Mouse (Mus musculus) cortical plate, adult 2 months (tissue): ENCODE data around the gene Dgcr2. TPM values are rescaled to one million over a fixed set of nuclear protein-coding genes. Genes with fewer than 3 reads are reported as not detected.
A peak's percentile ranks its signal among the peaks of the same experiment; 100 is the strongest.

Experiments used
- H3K27ac ChIP-seq: fragments of 200-500 bp; 2 replicates; pipeline ENCODE4 v1.5.1; 2012; ENCODE audit warnings: low read length, control low read depth, inconsistent platforms; ENCODE audit not compliant: insufficient read depth
- H3K4me1 ChIP-seq: fragments of 200-500 bp; 2 replicates; pipeline ENCODE4 v1.6.1; 2011; ENCODE audit warnings: low read length; ENCODE audit not compliant: control insufficient read depth, insufficient read depth
- H3K4me3 ChIP-seq: fragments of 200-500 bp; 2 replicates; pipeline ENCODE4 v1.5.1; 2011; ENCODE audit warnings: mild to moderate bottlenecking, low read length, control low read depth; ENCODE audit not compliant: insufficient read depth
- CTCF ChIP-seq: fragments of 200-500 bp; IDR thresholded peaks from 2 replicates; pipeline ENCODE4 v1.5.1; 2011; ENCODE audit warnings: mild to moderate bottlenecking, control low read depth, low read length; ENCODE audit not compliant: insufficient read depth; ENCODE audit errors: extremely low read depth
- POLR2A ChIP-seq: fragments of 200-500 bp; IDR thresholded peaks from 2 replicates; pipeline ENCODE4 v1.6.1; 2011; ENCODE audit warnings: mild to moderate bottlenecking, low read length, control low read depth; ENCODE audit not compliant: insufficient read depth; ENCODE audit errors: extremely low read depth
- polyA plus RNA-seq: library from polyadenylated mRNA; depleted of rRNA; stranded (reverse); fragments of >200 nt; gene quantifications from 2 replicates; pipeline ENCODE4 v1.2.3, GENCODE M21; 2012

Dgcr2 gene
- polyA plus RNA-seq, 1 experiment: 83.6 TPM

- TF ChIP-seq POLR2A: no peak
- TF ChIP-seq CTCF: no peak
- no peak overlapping the region for H3K27ac ChIP-seq
- 0 out of 2 replicates have a peak, but pooled peaks cover 1% of the 10 kb centered on the region for H3K4me1 ChIP-seq
- H3K4me3 ChIP-seq: no peak overlapping the region
Measured at GRCm38 (mm10) chr16:17804449-17804912, 93.9 kb downstream of the Dgcr2 start.

GRCm38 (mm10) chr16:17803675-17804448 lies 94.5 kb downstream of the Dgcr2 start:
- TF ChIP-seq POLR2A (no peak), CTCF (no peak)
- H3K4me1 ChIP-seq: 0 out of 2 replicates have a peak, but pooled peaks cover 1% of the 10 kb centered on the region
- H3K27ac ChIP-seq: no peak overlapping the region
- no peak overlapping the region for H3K4me3 ChIP-seq

GRCm38 (mm10) chr16:17802839-17803674 lies 95.3 kb downstream of the Dgcr2 start:
- no peak overlapping the region for H3K27ac ChIP-seq
- peak overlapping the region; percentile 11 for H3K4me3 ChIP-seq
- H3K4me1 ChIP-seq: 0 out of 2 replicates have a peak, but pooled peaks cover 1% of the 10 kb centered on the region
- no peak for TF ChIP-seq POLR2A
- TF ChIP-seq CTCF: no peak

- Histone ChIP-seq H3K4me1 (0 out of 2 replicates have a peak, but pooled peaks cover 1% of the 10 kb centered on the region), H3K27ac (no peak overlapping the region)
- TF ChIP-seq CTCF: no peak
- TF ChIP-seq POLR2A: no peak
Measured at GRCm38 (mm10) chr16:17802456-17802838, 95.9 kb downstream of the Dgcr2 start.

GRCm38 (mm10) chr16:17801777-17802455 lies 96.4 kb downstream of the Dgcr2 start:
- no peak for TF ChIP-seq CTCF
- no peak overlapping the region for H3K27ac ChIP-seq
- 0 out of 2 replicates have a peak, but pooled peaks cover 1% of the 10 kb centered on the region for H3K4me1 ChIP-seq
- H3K4me3 ChIP-seq: no peak overlapping the region

More at GRCm38 (mm10) chr16:17802456-17802838, 95.9 kb downstream of the Dgcr2 start:
- H3K4me3 ChIP-seq: peak overlapping the region; percentile 11

- no peak overlapping the region for H3K4me3 ChIP-seq
- TF ChIP-seq CTCF (no peak), POLR2A (no peak)
- H3K27ac ChIP-seq: no peak overlapping the region
- H3K4me1 ChIP-seq: 0 out of 2 replicates have a peak, but pooled peaks cover 1% of the 10 kb centered on the region
Measured at GRCm38 (mm10) chr16:17799584-17799983, 98.8 kb downstream of the Dgcr2 start.

GRCm38 (mm10) chr16:17798321-17799180 lies 99.8 kb downstream of the Dgcr2 start:
- no peak overlapping the region for H3K4me3 ChIP-seq
- H3K27ac ChIP-seq: no peak overlapping the region
- TF ChIP-seq CTCF (no peak), POLR2A (no peak)
- H3K4me1 ChIP-seq: 0 out of 2 replicates have a peak, but pooled peaks cover 1% of the 10 kb centered on the region

- Histone ChIP-seq H3K4me3 (no peak overlapping the region), H3K27ac (no peak overlapping the region), H3K4me1 (0 out of 2 replicates have a peak, but pooled peaks cover 1% of the 10 kb centered on the region)
- TF ChIP-seq POLR2A: no peak
Measured at GRCm38 (mm10) chr16:17797812-17798311, 100.5 kb downstream of the Dgcr2 start.
